Mouse (Mus musculus) heart, embryonic 14.5 days (tissue): Measurements from ENCODE around the gene Arfgef2. TPM values are rescaled to one million over a fixed set of nuclear protein-coding genes. Genes with fewer than 3 reads are reported as not detected.

Source experiments
- ATAC-seq: fragments of 200-750 bp; cut with Nextera tagmentation; 2 replicates; pipeline ENCODE4 v1.8.0; 2017; ENCODE audit warnings: low read depth, moderate TSS enrichment; ENCODE audit not compliant: insufficient number of reproducible peaks, insufficient read depth, low FRiP score
- H3K27ac ChIP-seq, 2 experiments: fragments of 200-500 bp in 1 of 2; fragments of 300-500 bp in 1 of 2; sonication (generic) in 1 of 2; replicated peaks in 1 of 2; 2 replicates each; pipeline ENCODE4 v1.5.1; 2012 to 2014; ENCODE audit warnings: low read depth in 2 of 2, low read length in 2 of 2, control low read depth in 1 of 2, mild to moderate bottlenecking in 1 of 2, mixed read lengths in 1 of 2; ENCODE audit not compliant: control insufficient read depth in 1 of 2, insufficient read depth in 1 of 2
- H3K27me3 ChIP-seq: fragments of 300-500 bp; sonication (generic); 2 replicates; pipeline ENCODE4 v1.6.1; 2014; ENCODE audit warnings: mild to moderate bottlenecking, low read length, control low read depth; ENCODE audit not compliant: control insufficient read depth, insufficient read depth
- H3K36me3 ChIP-seq: fragments of 300-500 bp; sonication (generic); 2 replicates; pipeline ENCODE4 v1.6.1; 2014; ENCODE audit warnings: mild to moderate bottlenecking, control low read depth, low read length, mixed read lengths; ENCODE audit not compliant: control insufficient read depth, insufficient read depth
- H3K4me1 ChIP-seq, 2 experiments: fragments of 200-500 bp in 1 of 2; fragments of 300-500 bp in 1 of 2; sonication (generic) in 1 of 2; 2 replicates each; pipeline ENCODE4 v1.6.1; 2012 to 2014; ENCODE audit warnings: low read length in 2 of 2, control low read depth in 1 of 2, mixed read lengths in 1 of 2; ENCODE audit not compliant: control insufficient read depth in 2 of 2, insufficient read depth in 2 of 2
- H3K4me2 ChIP-seq: fragments of 300-500 bp; sonication (generic); 2 replicates; pipeline ENCODE4 v1.6.1; 2014; ENCODE audit warnings: mild to moderate bottlenecking, low read length
- H3K4me3 ChIP-seq, 2 experiments: fragments of 200-500 bp in 1 of 2; fragments of 300-500 bp in 1 of 2; sonication (generic) in 1 of 2; 2 replicates each; pipeline ENCODE4 v1.5.1; 2012 to 2014; ENCODE audit warnings: low read length in 2 of 2, mild to moderate bottlenecking in 2 of 2, control low read depth in 1 of 2, low read depth in 1 of 2, moderate library complexity in 1 of 2; ENCODE audit not compliant: control insufficient read depth in 1 of 2, insufficient read depth in 1 of 2
- H3K9ac ChIP-seq: fragments of 300-500 bp; sonication (generic); 2 replicates; pipeline ENCODE4 v1.6.1; 2014; ENCODE audit warnings: mild to moderate bottlenecking, low read length
- H3K9me3 ChIP-seq: fragments of 300-500 bp; sonication (generic); 2 replicates; pipeline ENCODE4 v1.6.1; 2016; ENCODE audit warnings: low read length, control low read depth; ENCODE audit not compliant: control insufficient read depth
- WGBS: fragments of 180-500 bp; shearing (Covaris S2); extraction: QIAGEN DNeasy Blood & Tissue Kit; methylation state at CpG from one replicate; pipeline ENCODE4 v1.1.7; 2014; 5-methylcytosine and 5-hydroxymethylcytosine counted together
- polyA plus RNA-seq: library from polyadenylated mRNA; unstranded; fragments of >200 nt; fragmentation: Nextera tagmentation; extraction: Ambion mirVana; gene quantifications from 2 replicates; pipeline ENCODE4 v1.2.1, GENCODE M21; 2014

The Arfgef2 gene
- 7.7 and 8.0 TPM in 2 replicates for polyA plus RNA-seq

DNA sequence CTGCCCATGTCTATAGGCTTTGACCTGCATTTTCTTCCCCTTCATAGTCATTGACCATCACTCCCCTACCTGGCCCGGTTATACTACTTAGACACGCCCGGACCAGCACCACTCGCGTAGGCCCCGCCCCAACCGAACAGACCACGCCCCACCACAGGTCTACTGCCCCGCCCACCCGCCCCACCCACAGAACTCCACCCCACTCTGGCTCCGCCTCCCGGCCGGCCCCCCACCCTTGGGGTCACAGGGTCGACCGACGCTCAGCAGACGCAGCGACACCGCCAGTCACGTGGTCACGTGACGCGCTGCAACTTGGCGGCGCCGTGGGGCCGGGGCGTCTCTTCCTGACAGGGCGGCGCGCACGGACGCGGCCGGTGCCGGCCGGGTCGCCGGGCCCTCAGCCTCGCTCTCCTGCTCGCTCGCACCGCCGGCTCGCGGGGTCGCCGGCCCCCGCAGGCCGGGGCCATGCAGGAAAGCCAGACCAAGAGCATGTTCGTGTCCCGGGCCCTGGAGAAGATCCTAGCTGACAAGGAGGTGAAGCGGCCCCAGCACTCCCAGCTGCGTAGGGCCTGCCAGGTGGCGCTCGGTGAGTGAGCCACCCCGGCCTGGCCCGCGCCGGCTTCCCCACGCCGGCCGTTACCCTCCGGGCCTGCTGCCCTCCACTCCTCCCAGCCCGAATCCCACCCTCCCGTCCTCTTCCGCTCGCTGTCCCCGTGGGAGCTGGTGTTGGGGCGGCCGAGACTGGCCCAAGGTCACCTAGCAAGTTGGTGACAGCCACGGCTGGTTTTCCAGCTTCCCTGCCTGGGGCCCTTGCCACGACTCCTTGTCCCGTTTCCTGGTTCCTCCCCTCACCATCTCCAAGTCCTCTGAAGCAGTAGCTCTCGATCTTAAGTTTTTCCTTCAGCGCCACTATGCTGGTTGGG lies at the start of gene Arfgef2:
Gene Arfgef2 (plus strand): TSS at position 339 of the 923 bp plus-strand sequence.
- H3K27ac ChIP-seq = peak within 1 kb of the TSS; percentile 51 to 85
- no peaks in the 10 kb centered on the region for H3K9me3 ChIP-seq
- ATAC-seq = peak; percentile 87
- H3K27me3 ChIP-seq = no peaks in the 10 kb centered on the region
- H3K36me3 ChIP-seq = no peaks in the 10 kb centered on the region
- peak within 1 kb of the TSS; percentile 67 to 74 for H3K4me3 ChIP-seq
- WGBS = 1% methylated on average over 76 of the region's 76 CpGs
- H3K4me1 ChIP-seq = peaks cover 3 to 16% of the 10 kb centered on the region in 2 experiments
- peak within 1 kb of the TSS; percentile 92 for H3K9ac ChIP-seq
- H3K4me2 ChIP-seq = peak within 1 kb of the TSS; percentile 87

DNA sequence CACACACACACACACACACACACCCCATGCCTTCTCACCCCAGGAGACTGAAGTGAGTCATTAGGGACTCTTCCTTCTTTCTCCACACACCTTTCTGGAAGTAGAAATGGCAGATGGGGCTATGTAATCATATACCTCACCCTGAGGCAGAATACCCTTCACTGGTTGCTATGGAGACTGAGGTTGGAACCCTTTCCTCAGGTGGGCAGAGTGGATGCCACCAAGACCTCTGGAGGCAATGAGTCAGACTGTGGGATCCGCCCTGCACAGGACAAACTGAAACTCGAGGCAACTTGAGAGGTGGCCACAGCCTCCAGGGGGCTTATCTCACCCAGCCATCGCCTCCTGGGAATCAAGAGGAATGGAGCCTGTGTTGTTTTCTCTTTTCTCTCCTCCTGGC lies 47.4 kb upstream of the Arfgef2 start:
- H3K9ac ChIP-seq = no peak overlapping the region
- H3K27ac ChIP-seq = no peak overlapping the region
- H3K36me3 ChIP-seq = no peaks in the 10 kb centered on the region
- H3K4me1 ChIP-seq = no peaks in the 10 kb centered on the region
- H3K4me3 ChIP-seq = no peak overlapping the region
- no peak for ATAC-seq
- H3K9me3 ChIP-seq = no peaks in the 10 kb centered on the region
- no peak overlapping the region for H3K4me2 ChIP-seq
- 10% methylated on average over 3 of the region's 3 CpGs for WGBS
- H3K27me3 ChIP-seq = peaks cover 4% of the 10 kb centered on the region; the same call in 1 of the 2 replicates

DNA sequence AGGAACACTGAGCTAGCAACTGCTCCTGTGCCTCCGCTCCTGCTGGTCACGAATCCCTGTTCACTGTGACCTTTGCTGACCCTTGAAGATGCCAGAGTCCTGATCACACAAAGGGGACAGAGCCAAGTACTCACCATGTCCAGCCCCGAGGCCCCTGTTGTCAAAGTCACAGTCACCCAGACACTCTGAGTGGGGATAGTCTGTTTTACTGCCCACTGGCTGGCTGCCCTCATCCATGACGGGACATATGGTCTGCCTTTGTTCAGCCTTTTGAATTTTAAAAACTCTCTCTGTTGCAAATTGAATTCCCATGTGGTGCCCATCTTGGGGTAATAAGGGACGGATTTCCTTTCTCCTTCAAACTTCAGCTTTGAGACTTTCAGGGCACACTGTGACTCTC lies 41.3 kb upstream of the Arfgef2 start:
- Histone ChIP-seq H3K4me2 (no peak overlapping the region), H3K27ac (no peak overlapping the region), H3K4me3 (no peak overlapping the region), H3K9ac (no peak overlapping the region), H3K4me1 (no peaks in the 10 kb centered on the region), H3K36me3 (no peaks in the 10 kb centered on the region), H3K27me3 (no peaks in the 10 kb centered on the region), H3K9me3 (no peaks in the 10 kb centered on the region)
- ATAC-seq = no peak
- WGBS = 50% methylated on average over 5 of the region's 5 CpGs

DNA sequence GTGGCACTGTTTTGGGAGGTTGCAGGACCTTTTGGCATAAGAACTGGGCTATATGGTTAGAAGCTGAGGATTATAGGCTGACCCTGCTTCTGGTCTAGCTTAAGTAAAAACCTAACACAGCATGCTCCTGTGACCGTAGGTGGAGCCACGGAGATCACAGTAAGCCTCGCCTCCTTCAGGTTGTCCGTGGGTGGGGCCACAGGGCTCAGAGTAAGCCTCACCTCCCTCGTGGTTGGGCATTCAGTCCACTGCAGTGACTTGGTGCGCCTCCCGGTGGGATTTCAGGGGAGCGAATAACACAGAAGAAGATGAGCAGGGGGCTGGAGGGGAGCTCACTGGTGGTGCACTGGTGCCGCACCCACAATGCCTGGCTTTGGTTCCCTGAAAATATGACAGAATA lies 37.8 kb upstream of the Arfgef2 start:
- Histone ChIP-seq H3K4me2 (no peak overlapping the region), H3K36me3 (no peaks in the 10 kb centered on the region), H3K27ac (no peak overlapping the region), H3K4me1 (no peaks in the 10 kb centered on the region), H3K9me3 (no peaks in the 10 kb centered on the region), H3K9ac (no peak overlapping the region), H3K27me3 (no peaks in the 10 kb centered on the region), H3K4me3 (no peak overlapping the region)
- 71% methylated on average over 9 of the region's 9 CpGs for WGBS
- no peak for ATAC-seq

DNA sequence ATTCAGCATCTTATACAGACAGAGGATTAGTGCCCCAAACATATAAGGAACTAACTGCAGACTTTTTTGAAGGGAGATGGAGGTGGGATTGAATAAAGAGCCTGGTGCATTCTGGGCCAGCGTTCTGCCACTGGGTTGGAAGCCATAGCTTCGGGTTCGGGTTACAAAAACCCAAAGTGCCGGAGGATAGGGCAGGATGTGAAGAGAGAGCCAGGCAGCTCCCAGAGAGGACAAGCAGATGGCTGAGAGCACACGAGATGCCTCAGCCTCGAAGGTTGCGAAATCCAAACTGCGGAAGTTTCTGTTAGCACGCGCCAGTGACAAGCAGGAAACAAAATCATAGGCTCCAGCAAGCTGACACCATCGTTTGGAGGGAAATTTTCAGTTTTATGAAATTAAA lies 34.0 kb upstream of the Arfgef2 start:
- Histone ChIP-seq H3K27ac (no peak overlapping the region), H3K9ac (no peak overlapping the region), H3K9me3 (no peaks in the 10 kb centered on the region), H3K4me2 (no peak overlapping the region), H3K36me3 (no peaks in the 10 kb centered on the region), H3K4me3 (no peak overlapping the region), H3K4me1 (no peaks in the 10 kb centered on the region), H3K27me3 (no peaks in the 10 kb centered on the region)
- WGBS = 62% methylated on average over 11 of the region's 11 CpGs
- ATAC-seq = no peak

DNA sequence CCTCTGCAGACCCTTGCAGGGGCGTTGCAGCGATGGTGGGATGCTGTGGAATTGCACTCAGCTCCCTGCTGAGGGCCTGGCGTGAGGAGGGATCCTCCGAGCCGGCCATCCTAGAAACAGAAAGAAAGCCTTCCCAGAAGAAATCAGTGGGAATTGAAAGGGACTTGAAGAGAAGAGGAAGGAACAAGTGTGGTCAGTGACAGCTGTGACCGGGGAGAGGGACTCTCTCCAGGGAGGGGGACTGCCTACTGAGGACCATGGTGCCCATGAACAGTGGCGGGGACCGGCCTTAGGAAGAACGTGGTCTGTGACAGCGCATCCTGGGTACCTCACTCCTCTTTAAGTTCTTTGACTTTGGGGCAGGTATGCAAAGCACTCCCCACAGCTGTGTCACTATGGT lies 31.8 kb upstream of the Arfgef2 start:
- Histone ChIP-seq H3K4me2 (no peak overlapping the region), H3K9ac (no peak overlapping the region), H3K27ac (no peak overlapping the region), H3K27me3 (no peaks in the 10 kb centered on the region), H3K4me3 (no peak overlapping the region), H3K36me3 (no peaks in the 10 kb centered on the region), H3K9me3 (no peaks in the 10 kb centered on the region), H3K4me1 (no peaks in the 10 kb centered on the region)
- no peak for ATAC-seq
- WGBS = 76% methylated on average over 10 of the region's 10 CpGs

DNA sequence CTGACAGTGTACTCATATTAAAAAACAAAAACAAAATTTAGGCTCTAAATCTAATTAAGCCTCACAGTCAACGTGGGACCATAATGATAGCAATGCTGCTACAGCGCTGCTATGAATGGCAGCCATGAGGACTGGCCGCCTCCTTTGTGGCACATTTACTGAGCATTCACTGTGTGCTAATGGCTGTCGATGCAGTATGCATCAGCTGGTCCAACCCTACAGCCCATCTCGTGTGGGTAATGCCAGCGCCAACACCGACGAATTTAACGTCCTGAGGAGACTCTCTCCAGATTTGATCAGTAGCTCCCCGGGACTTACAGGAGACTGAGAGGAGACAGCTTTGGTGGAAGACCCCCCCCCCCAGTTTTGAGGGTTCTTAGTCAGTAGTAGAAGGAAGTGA lies 31.1 kb upstream of the Arfgef2 start:
- Histone ChIP-seq H3K27ac (no peak overlapping the region), H3K27me3 (no peaks in the 10 kb centered on the region), H3K4me2 (no peak overlapping the region), H3K36me3 (no peaks in the 10 kb centered on the region), H3K4me3 (no peak overlapping the region), H3K9ac (no peak overlapping the region), H3K4me1 (no peaks in the 10 kb centered on the region), H3K9me3 (no peaks in the 10 kb centered on the region)
- WGBS = 83% methylated on average over 10 of the region's 10 CpGs
- no peak for ATAC-seq
